Mouse (Mus musculus) myocyte (in vitro differentiated cells): ENCODE results near the gene Creb3l1.

Source experiments
- MAX ChIP-seq: IDR thresholded peaks from one replicate; pipeline ENCODE4 v1.6.1; 2011; ENCODE audit warnings: low read depth, mild to moderate bottlenecking, control low read depth
- MYOD1 ChIP-seq, 3 experiments: IDR thresholded peaks; one replicate each; pipeline ENCODE4 v1.6.1; 2011; ENCODE audit warnings: control low read depth in 2 of 3, low read depth in 2 of 3, mild to moderate bottlenecking in 2 of 3, moderate library complexity in 1 of 3; ENCODE audit not compliant: insufficient read length in 2 of 3, control insufficient read depth in 1 of 3
- MYOG ChIP-seq, 3 experiments: IDR thresholded peaks; one replicate each; pipeline ENCODE4 v1.6.1; 2011; ENCODE audit warnings: control low read depth in 2 of 3, low read depth in 2 of 3, mild to moderate bottlenecking in 2 of 3; ENCODE audit not compliant: insufficient read length in 2 of 3, control insufficient read depth in 1 of 3, insufficient read depth in 1 of 3
- POLR2A ChIP-seq: IDR thresholded peaks from one replicate; pipeline ENCODE4 v1.6.1; 2011; ENCODE audit warnings: low read depth, mild to moderate bottlenecking, control low read depth, moderate library complexity; ENCODE audit not compliant: insufficient read length
- POLR2AphosphoS2 ChIP-seq: IDR thresholded peaks from one replicate; pipeline ENCODE4 v1.6.1; 2011; ENCODE audit warnings: low read depth, control low read depth; ENCODE audit not compliant: insufficient read length
- REST ChIP-seq: IDR thresholded peaks from one replicate; pipeline ENCODE4 v1.6.1; 2011; ENCODE audit warnings: mild to moderate bottlenecking, control low read depth, moderate library complexity; ENCODE audit not compliant: insufficient read depth, insufficient read length
- TCF12 ChIP-seq: IDR thresholded peaks from one replicate; pipeline ENCODE4 v1.6.1; 2011; ENCODE audit warnings: mild to moderate bottlenecking, control low read depth; ENCODE audit not compliant: poor library complexity, insufficient read depth, severe bottlenecking
- USF1 ChIP-seq: IDR thresholded peaks from one replicate; pipeline ENCODE4 v1.6.1; 2011; ENCODE audit warnings: low read depth, mild to moderate bottlenecking, control low read depth, moderate library complexity

DNA sequence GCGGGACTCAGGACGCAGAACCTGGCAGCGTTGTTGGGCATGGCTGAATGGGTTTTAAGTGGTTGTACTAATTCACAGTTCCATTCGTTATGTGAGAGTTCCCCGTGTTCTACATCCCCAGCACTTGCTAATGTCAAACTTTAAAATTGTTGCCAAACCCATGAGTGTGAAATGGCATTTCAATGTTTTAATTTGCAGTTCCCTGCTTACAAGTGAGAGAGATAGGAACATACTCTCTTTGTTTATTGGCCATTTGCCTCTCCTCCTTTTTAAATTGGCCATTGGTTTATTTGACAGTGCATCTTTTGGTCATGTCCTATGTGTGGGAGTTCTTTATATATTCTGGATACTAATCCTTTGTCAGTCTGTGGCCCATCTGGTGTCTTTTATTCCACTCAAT is 37.0 kb upstream of the Creb3l1 start:
- TF ChIP-seq POLR2A (no peak), MYOD1 (IDR thresholded peaks at IDR 0.05; ENCODE audit: control insufficient read depth in 1 of 3, insufficient read length in 2 of 3, low read depth in 2 of 3) (no peak), POLR2AphosphoS2 (no peak), MYOG (IDR thresholded peaks at IDR 0.05; ENCODE audit: control insufficient read depth in 1 of 3, insufficient read depth in 1 of 3, insufficient read length in 2 of 3, low read depth in 2 of 3) (no peak), USF1 (no peak), REST (no peak), MAX (no peak), TCF12 (no peak)
